Mouse (Mus musculus) thymus, postnatal 10 days (tissue): ENCODE results near the gene Urgcp.
A peak's percentile ranks its signal among the peaks of the same experiment; 100 is the strongest.
"Not testable (repeated sequence)": the region's sequence is repeated elsewhere in the genome, so short reads cannot be mapped to it uniquely, and the experiment has no call there.

ENCODE experiments used
- DNase-seq, 2 experiments: peaks; one replicate each; pipeline ENCODE4 v3.0.0; 2021; ENCODE audit warnings: low spot score in 2 of 2

Urgcp gene

GRCm38 (mm10) chr11:5761820-5762632 is at the start of gene Urgcp:
Gene Urgcp (minus strand): TSS chr11:5762376.
- DNase-seq = peak; percentile 93 to 96

- not testable (repeated sequence) for DNase-seq
These were observed 47.3 kb upstream of the Urgcp start for GRCm38 (mm10) chr11:5809487-5809886.

GRCm38 (mm10) chr11:5807956-5808355 is 45.8 kb upstream of the Urgcp start:
- DNase-seq = no peak

GRCm38 (mm10) chr11:5805711-5806110 is 43.5 kb upstream of the Urgcp start:
- no peak for DNase-seq

- no peak for DNase-seq
These were observed 42.0 kb upstream of the Urgcp start for GRCm38 (mm10) chr11:5804174-5804573.

GRCm38 (mm10) chr11:5803551-5803981 is 41.4 kb upstream of the Urgcp start, which contains the start of gene Pgam2:
Gene Pgam2 (minus strand): TSS chr11:5803733.
- no peak for DNase-seq

GRCm38 (mm10) chr11:5802457-5803217 is 40.5 kb upstream of the Urgcp start:
- DNase-seq = no peak

- DNase-seq = no peak
These were observed 39.8 kb upstream of the Urgcp start for GRCm38 (mm10) chr11:5802005-5802404.

- DNase-seq = no peak
These were observed 39.3 kb upstream of the Urgcp start for GRCm38 (mm10) chr11:5801511-5801910.

- DNase-seq = no peak
These were observed 37.7 kb upstream of the Urgcp start for GRCm38 (mm10) chr11:5799621-5800490.

- DNase-seq = no peak
These were observed 35.8 kb upstream of the Urgcp start for GRCm38 (mm10) chr11:5797928-5798327.

GRCm38 (mm10) chr11:5797371-5797770 is 35.2 kb upstream of the Urgcp start:
- no peak for DNase-seq

GRCm38 (mm10) chr11:5796939-5797338 is 34.8 kb upstream of the Urgcp start:
- no peak for DNase-seq

- DNase-seq = no peak
These were observed 33.5 kb upstream of the Urgcp start for GRCm38 (mm10) chr11:5795706-5796105.

GRCm38 (mm10) chr11:5795290-5795689 is 33.1 kb upstream of the Urgcp start:
- no peak for DNase-seq

- no peak for DNase-seq
These were observed 28.3 kb upstream of the Urgcp start for GRCm38 (mm10) chr11:5790431-5790830.

- no peak for DNase-seq
These were observed 27.7 kb upstream of the Urgcp start for GRCm38 (mm10) chr11:5789754-5790333.

- DNase-seq = no peak
These were observed 27.0 kb upstream of the Urgcp start for GRCm38 (mm10) chr11:5789071-5789753.

GRCm38 (mm10) chr11:5788056-5789014 is 26.2 kb upstream of the Urgcp start, which contains the start of gene Dbnl:
Gene Dbnl (plus strand): TSS chr11:5788488.
- peak; percentile 95 to 96 for DNase-seq

GRCm38 (mm10) chr11:5787671-5788055 is 25.5 kb upstream of the Urgcp start:
- DNase-seq = no peak
